Mouse (Mus musculus): ENCODE measurements around the gene Epsti1. TPM values are rescaled to one million over a fixed set of nuclear protein-coding genes. Genes with fewer than 3 reads are reported as not detected.

Epsti1 gene
- polyA plus RNA-seq, 1 experiment from 2014 or later, result 6.7 TPM

GRCm38 (mm10) chr14:78041886-78042526, 138.0 kb downstream of the Epsti1 start:
- Histone ChIP-seq H3K9me3 (no peaks in the 10 kb centered on the region), H3K4me3 (replicated peaks) (no peak overlapping the region), H3K27ac (no peak overlapping the region), H3K4me1 (replicated peaks) (no peaks in the 10 kb centered on the region), H3K4me2 (replicated peaks) (no peak overlapping the region), H3K36me3 (no peaks in the 10 kb centered on the region), H3K27me3 (replicated peaks) (no peaks in the 10 kb centered on the region), H3K9ac (no peak overlapping the region)
- ATAC-seq, result no peak
- WGBS, result 73% methylated on average over 11 of the region's 11 CpGs

GRCm38 (mm10) chr14:78043079-78043478, 139.0 kb downstream of the Epsti1 start:
- H3K4me3 ChIP-seq (replicated peaks), result no peak overlapping the region
- H3K9ac ChIP-seq, result no peak overlapping the region
- no peak for ATAC-seq
- H3K27ac ChIP-seq, result no peak overlapping the region
- no peak overlapping the region for H3K4me2 ChIP-seq (replicated peaks)
- no peaks in the 10 kb centered on the region for H3K27me3 ChIP-seq (replicated peaks)
- H3K4me1 ChIP-seq (replicated peaks), result no peaks in the 10 kb centered on the region
- 28% methylated on average over 2 of the region's 2 CpGs for WGBS
- no peaks in the 10 kb centered on the region for H3K9me3 ChIP-seq
- no peaks in the 10 kb centered on the region for H3K36me3 ChIP-seq

GRCm38 (mm10) chr14:78048258-78048657, 144.2 kb downstream of the Epsti1 start:
- 94% methylated on average over 3 of the region's 3 CpGs for WGBS
- Histone ChIP-seq H3K9ac (no peak overlapping the region), H3K4me1 (replicated peaks) (no peaks in the 10 kb centered on the region), H3K4me2 (replicated peaks) (no peak overlapping the region), H3K27me3 (replicated peaks) (no peaks in the 10 kb centered on the region), H3K4me3 (replicated peaks) (no peak overlapping the region), H3K9me3 (no peaks in the 10 kb centered on the region), H3K27ac (no peak overlapping the region), H3K36me3 (no peaks in the 10 kb centered on the region)
- no peak for ATAC-seq

- Histone ChIP-seq H3K36me3 (no peaks in the 10 kb centered on the region), H3K9ac (no peak overlapping the region), H3K27me3 (replicated peaks) (no peaks in the 10 kb centered on the region), H3K4me2 (replicated peaks) (no peak overlapping the region), H3K4me1 (replicated peaks) (no peaks in the 10 kb centered on the region), H3K9me3 (no peaks in the 10 kb centered on the region), H3K4me3 (replicated peaks) (no peak overlapping the region), H3K27ac (no peak overlapping the region)
- ATAC-seq, result no peak
- 52% methylated on average over 4 of the region's 4 CpGs for WGBS
Measured at GRCm38 (mm10) chr14:78048674-78049073, 144.6 kb downstream of the Epsti1 start.

Other genes starting within 250 kb of the Epsti1 start
- 109 and 113 TPM in 2 replicates for gene Dnajc15, start 29.1 kb upstream of the Epsti1 start, polyA plus RNA-seq (2015; fragmentation: Nextera tagmentation; extraction: Ambion mirVana)
- gene Fam216b, start 184.8 kb downstream of the Epsti1 start, polyA plus RNA-seq (2015; fragmentation: Nextera tagmentation; extraction: Ambion mirVana), result not detected in 2 replicates

All from intestine, embryonic 15.5 days (tissue).